Mouse (Mus musculus) layer of hippocampus, adult 2 months (tissue): ENCODE data around the gene Msgn1. TPM values are rescaled to one million over a fixed set of nuclear protein-coding genes. Genes with fewer than 3 reads are reported as not detected.

ENCODE experiments used
- DNase-seq, 2 experiments: peaks; one replicate each; pipeline ENCODE4 v3.0.0; 2022; ENCODE audit warnings: low spot score in 2 of 2
- H3K27ac ChIP-seq: fragments of 200-600 bp; 2 replicates; pipeline ENCODE4 v1.8.1; 2022
- H3K4me3 ChIP-seq: fragments of 200-600 bp; 2 replicates; pipeline ENCODE4 v1.8.1; 2022; ENCODE audit warnings: mild to moderate bottlenecking
- CTCF ChIP-seq: fragments of 200-600 bp; conservative IDR thresholded peaks from 2 replicates; pipeline ENCODE4 v1.8.1; 2022; ENCODE audit warnings: antibody characterized with exemption, mild to moderate bottlenecking, moderate library complexity
- total RNA-seq, 2 experiments: library from RNA; stranded (reverse); gene quantifications; 2 replicates each; pipeline ENCODE4 v1.2.3; 2021

Gene Msgn1
- total RNA-seq, 2 experiments from 2014 or later: not detected

DNA sequence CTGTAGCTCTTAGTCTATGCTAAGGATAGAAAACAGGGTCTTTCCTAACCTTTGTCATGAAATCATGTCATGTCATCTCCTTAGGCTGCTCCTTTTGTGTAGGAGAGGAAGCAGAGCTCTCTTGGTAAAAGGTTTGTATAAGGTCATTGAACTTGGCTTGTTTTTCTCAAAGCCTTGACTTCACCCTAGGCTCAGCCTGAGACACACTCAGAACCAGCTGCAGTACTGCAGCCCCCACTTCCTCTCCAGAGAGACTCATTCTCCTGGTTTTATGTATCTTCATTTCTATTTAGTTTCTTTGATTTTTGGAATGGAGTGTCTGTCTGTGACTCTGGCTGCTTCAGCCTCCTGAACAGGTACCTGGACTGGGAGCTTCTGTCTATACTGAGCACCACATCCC is 6.0 kb upstream of the Msgn1 start:
- DNase-seq: no peak
- no peak overlapping the region for H3K4me3 ChIP-seq
- TF ChIP-seq CTCF: no peak

GRCm38 (mm10) chr12:11212881-11213280 is 4.1 kb upstream of the Msgn1 start:
- DNase-seq: no peak
- H3K27ac ChIP-seq: no peak overlapping the region
- no peak for TF ChIP-seq CTCF
- H3K4me3 ChIP-seq: no peak overlapping the region

More for the DNA sequence above, 6.0 kb upstream of the Msgn1 start:
- peak overlapping the region; percentile 43 for H3K27ac ChIP-seq

- no peak for TF ChIP-seq CTCF
- DNase-seq: no peak
- no peak overlapping the region for H3K27ac ChIP-seq
- H3K4me3 ChIP-seq: no peak overlapping the region
Observed at GRCm38 (mm10) chr12:11210361-11210760, 1.6 kb upstream of the Msgn1 start.

- DNase-seq: no peak
- TF ChIP-seq CTCF: no peak
- Histone ChIP-seq H3K27ac (no peak overlapping the region), H3K4me3 (no peak overlapping the region)
Observed at GRCm38 (mm10) chr12:11209636-11210035, 864 bp upstream of the Msgn1 start.

- no peak for DNase-seq
- TF ChIP-seq CTCF: no peak
- Histone ChIP-seq H3K4me3 (no peak overlapping the region), H3K27ac (no peak overlapping the region)
Observed at GRCm38 (mm10) chr12:11206321-11206720, 2.5 kb downstream of the Msgn1 start.

- no peak overlapping the region for H3K4me3 ChIP-seq
- no peak for DNase-seq
Observed at GRCm38 (mm10) chr12:11203694-11204665, 4.8 kb downstream of the Msgn1 start.

DNA sequence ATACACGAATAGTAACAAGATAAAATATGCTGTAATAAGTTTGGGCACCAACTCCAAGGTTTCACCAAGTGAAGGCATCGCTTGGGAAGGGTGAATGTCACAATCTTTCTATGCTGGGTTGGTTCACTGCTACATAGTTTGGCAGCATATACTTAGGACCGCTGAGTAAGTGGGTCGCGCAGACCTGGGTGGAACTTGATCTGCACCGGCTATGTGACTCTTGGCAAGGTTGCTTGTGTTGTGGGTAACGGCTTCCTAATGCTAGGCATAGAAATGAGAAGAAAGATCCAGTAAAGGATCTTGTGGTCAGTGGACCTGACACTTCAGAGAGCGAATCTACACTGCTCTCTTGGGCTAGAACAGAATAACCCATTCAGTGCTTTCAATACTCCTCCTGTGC is 6.3 kb downstream of the Msgn1 start:
- no peak for DNase-seq
- no peak for TF ChIP-seq CTCF
- H3K4me3 ChIP-seq: no peak overlapping the region
- no peak overlapping the region for H3K27ac ChIP-seq

More at GRCm38 (mm10) chr12:11203694-11204665, 4.8 kb downstream of the Msgn1 start:
- TF ChIP-seq CTCF: no peak
- peak overlapping the region; percentile 47 for H3K27ac ChIP-seq

DNA sequence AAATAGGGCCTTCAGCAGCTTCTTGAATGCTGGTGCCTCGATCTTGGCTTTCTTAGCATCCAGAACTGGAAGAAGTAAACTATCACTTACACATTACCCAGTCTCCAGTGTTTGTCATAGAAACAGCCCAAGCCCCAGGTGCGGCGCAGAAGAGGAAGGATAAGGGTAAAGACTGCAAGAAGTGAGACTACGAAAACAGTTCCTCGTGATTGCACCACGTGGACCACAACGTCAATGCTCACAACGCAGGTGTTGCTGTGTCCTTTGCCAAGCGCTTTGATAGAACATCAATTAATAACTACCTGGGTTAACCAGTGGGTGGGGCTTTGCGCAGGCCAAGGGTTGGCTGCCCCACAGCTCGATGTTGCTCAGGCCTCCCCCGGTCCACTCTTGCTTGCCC is 8.1 kb downstream of the Msgn1 start:
- Histone ChIP-seq H3K4me3 (no peak overlapping the region), H3K27ac (no peak overlapping the region)
- no peak for DNase-seq
- TF ChIP-seq CTCF: no peak

GRCm38 (mm10) chr12:11198551-11198950 is 10.2 kb downstream of the Msgn1 start:
- no peak for TF ChIP-seq CTCF
- Histone ChIP-seq H3K27ac (no peak overlapping the region), H3K4me3 (no peak overlapping the region)
- no peak for DNase-seq

DNA sequence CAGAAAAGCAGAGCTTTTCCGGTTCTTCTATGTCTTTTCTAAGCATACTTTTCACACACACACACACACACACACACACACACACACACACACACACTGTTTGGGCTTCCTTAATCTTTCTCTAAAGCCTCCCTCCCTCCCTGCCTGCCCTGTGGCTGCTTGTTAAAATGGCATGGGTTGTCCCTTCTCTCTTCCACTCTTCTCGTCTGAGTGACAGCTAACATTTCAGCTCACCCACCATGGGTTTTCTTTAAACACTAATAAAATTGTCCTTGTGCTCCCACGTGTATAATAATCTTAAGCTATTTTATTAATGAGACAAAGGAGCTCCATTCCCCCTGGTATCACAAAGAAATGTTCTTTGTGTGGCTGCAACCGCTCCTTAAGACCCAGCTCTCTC is 10.7 kb downstream of the Msgn1 start:
- DNase-seq: no peak
- no peak overlapping the region for H3K4me3 ChIP-seq
- H3K27ac ChIP-seq: no peak overlapping the region
- no peak for TF ChIP-seq CTCF

- no peak for DNase-seq
- no peak for TF ChIP-seq CTCF
- Histone ChIP-seq H3K27ac (no peak overlapping the region), H3K4me3 (no peak overlapping the region)
Observed at GRCm38 (mm10) chr12:11196830-11197229, 11.9 kb downstream of the Msgn1 start.

- peak overlapping the region; percentile 37; the same call in 1 of the 2 replicates for H3K4me3 ChIP-seq
- peak; percentile 86 for TF ChIP-seq CTCF
- peak; percentile 65 to 78 for DNase-seq
- no peak overlapping the region for H3K27ac ChIP-seq
Observed at GRCm38 (mm10) chr12:11196142-11196597, 12.6 kb downstream of the Msgn1 start.

DNA sequence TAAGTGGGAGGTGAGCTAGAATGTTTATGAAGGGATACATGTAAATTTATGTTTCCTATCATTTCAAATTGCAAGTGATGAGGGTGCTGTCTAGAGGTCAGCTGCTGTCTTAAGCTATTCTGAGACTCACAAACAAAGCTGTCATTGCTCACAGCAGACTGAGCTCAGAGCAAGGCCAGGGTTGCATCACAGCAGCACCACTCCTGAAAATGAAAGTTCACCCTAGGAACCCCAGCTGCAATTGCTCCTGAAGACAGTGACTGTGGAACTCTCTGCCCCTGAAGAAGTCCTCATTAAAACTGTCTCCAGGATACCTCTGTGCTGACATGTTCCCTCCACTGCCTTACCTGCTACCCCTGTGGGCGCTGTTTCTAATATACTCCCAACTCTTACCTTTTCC is 13.7 kb downstream of the Msgn1 start:
- no peak for TF ChIP-seq CTCF
- Histone ChIP-seq H3K4me3 (no peak overlapping the region), H3K27ac (no peak overlapping the region)
- no peak for DNase-seq
